Mouse (Mus musculus) liver, embryonic 14.5 days (tissue): ENCODE data around the gene Bmp8a.

Source experiments
- CTCF ChIP-seq: IDR thresholded peaks from 2 replicates; pipeline ENCODE4 v1.5.1; 2016; ENCODE audit warnings: antibody characterized with exemption, low read depth, control low read depth
- EP300 ChIP-seq: IDR thresholded peaks from 2 replicates; pipeline ENCODE4 v1.6.1; 2016; ENCODE audit warnings: antibody characterized with exemption, low read depth

GRCm38 (mm10) chr4:123333151-123333550 is 9.9 kb downstream of the Bmp8a start:
- no peak for TF ChIP-seq EP300
- no peak for TF ChIP-seq CTCF
